Mouse (Mus musculus): ENCODE data around the gene Gm13078.

Gene Gm13078

DNA sequence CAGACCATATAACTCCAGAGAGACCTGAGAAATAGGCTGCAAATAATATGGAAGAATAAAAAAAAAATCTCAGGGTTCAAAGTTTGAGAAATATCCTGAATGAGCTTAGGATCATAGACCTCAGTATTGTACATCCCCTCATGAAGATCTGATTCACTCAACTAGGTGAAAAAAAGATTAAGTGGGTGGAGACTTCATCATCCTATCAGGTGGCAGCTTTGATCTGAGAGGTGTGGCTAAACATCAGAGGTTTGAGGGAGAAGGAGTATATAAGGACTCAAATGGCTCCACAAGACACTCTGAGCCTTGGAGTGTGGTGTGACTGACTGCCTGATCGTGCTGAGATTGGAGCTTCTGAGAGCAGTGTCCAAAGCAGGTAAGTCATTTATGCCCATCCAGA is at the start of gene Gm13078:
TSS of gene Gm13078 (plus strand) at position 301 of the 400 bp plus-strand sequence.
- in situ Hi-C loops (cut with MboI; ENCODE audit: low sequenced_read_pairs) = no loop called here

DNA sequence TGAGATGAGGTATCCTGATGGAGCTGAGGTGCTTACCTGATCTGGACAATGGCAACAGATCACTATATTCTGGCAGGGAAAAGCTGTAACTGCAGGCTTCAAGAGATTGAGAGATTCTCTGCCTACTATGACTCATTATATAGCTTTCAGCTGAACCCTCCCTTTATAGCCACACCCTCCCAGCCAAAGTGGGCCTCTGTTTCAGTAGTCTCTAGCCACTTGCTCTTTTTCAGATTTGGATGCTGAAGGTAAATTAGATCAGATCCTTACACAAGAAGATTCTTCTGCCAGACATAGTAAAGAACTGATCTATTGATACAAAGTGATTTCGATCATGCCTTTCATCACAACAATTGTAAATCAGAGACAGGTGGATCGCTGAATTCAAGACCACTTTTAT is 16.6 kb upstream of the Gm13078 start, which contains the start of gene Gm13089:
TSS of gene Gm13089 (minus strand) at position 101 of the 400 bp plus-strand sequence.
- in situ Hi-C loops (cut with MboI; ENCODE audit: low sequenced_read_pairs) = no loop called here
